Mouse (Mus musculus) lung, postnatal 14 days (tissue): ENCODE results near the gene Dusp3.

Source experiments
- DNase-seq: peaks from one replicate; pipeline ENCODE4 v3.0.0; 2021

Gene Dusp3

DNA sequence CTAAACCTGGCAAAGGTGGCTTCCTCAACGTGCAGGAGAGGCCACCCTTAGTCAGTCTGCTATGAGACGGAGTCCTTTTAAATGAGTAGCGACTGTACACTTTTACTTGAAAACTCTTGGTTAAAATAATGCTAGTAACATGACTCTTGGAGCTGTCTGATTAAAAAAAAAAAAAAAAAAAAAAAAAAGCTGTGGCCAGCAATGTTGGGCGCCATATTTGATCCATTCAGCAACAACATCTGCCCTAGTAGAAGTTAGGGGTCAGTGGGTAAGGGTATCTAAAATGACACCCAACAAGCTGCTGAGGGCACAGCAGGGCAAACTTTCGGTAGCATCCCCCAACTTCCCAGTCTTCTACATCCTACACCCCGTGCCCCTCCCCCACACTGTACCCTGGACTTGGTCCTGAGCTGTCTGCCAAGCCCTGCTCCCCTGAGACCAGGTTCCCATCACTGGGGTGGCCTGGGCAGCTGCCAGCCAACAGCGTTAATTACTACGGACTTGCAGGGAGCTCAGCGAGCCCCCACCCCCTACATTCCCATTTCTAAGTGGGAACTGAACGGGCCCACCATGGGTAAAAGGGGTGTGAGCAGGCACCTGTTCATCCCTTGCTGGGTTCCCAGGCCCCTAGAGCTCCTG, 59.7 kb downstream of the Dusp3 start:
- no peak for DNase-seq

DNA sequence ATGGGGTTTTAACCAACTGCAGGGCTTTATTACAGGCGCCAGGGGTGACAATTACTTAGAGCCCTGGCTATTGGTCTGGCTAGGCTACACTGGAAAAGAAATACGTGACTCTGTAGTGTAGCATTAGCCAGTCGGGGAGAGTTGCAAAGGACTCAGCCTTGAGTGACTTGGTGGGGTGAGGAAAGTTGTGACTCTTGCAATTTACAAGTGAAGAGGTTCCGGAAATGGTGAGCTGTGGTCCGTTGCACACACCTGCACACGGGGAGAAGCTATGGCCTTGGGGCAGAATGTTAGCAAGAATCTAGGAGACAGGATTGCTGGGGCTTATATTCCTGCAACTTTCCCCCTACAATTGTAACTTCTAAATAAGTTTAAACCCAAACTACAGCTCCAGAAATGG, 61.2 kb downstream of the Dusp3 start:
- DNase-seq: no peak

GRCm38 (mm10) chr11:101924441-101924976, 62.3 kb downstream of the Dusp3 start:
- no peak for DNase-seq

DNA sequence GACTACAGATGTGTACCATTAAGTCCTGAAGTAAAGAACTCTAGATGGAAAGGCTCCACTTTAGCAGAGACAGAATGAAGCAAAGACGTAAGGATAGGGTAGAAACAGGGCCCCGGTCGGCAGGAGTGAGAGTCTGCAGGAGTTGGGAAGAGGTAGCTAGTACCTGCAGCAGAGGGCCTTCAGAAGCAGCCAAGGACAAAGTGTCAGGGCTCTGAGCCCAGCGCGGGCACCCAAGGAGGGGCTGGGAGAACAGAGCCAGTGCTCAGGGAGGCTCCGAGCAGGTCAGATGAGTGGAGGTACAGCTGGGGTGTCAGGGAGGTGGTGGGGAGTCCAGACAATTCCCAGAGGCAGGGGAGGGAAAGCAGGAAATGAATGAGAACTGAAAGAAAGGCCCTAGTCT, 62.8 kb downstream of the Dusp3 start:
- DNase-seq: no peak

DNA sequence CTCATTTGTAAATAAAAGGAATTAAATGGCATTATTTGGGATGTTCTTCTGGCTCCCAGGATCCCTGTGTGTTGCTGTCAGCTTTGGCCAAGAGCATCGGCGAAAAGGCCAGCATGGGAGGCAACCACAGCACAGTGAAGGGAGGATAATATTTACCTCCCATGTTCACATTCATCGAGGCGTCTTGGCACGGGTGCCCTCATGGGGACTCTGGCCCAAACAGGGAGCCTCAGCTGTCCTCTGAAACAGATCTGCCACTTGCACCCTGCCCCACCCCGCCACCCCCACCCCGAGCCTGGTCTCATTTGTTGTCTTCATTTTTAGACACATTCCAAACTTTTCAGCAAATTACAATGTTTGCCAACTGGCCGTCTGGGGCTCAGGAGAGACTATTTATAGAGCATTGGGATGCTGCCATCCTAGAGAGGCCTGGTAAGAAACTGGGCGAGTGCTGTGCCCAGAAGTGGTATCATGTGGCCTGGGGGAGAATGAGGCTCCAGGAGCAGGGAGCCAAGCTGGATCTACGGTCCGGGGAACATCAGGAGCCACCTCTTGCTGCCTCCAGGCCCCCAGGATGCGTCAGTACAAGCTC, 65.4 kb downstream of the Dusp3 start:
- DNase-seq: no peak
